ENCODE assay signal across 22 mouse cellular contexts in genomic region chr15:81046061-81046460, GRCm38 (mm10).
A peak's percentile ranks its signal among the peaks of the same experiment; 100 is the strongest.
DNase-seq lines count a peak whose midpoint lies in the region; ATAC-seq and TF ChIP-seq lines count a peak whose summit lies in the region.
"Had no signal": no experiment of that assay in that cellular context is flagged by ENCODE, and none has a peak within 500 bp of the region (broad histone marks: within the 10 kb centered on the region; RNA-seq: fewer than 3 reads in every experiment).

No protein-coding gene starts in this region.

- DNase-seq in adrenal gland, adult (ENCODE audit: inconsistent age in 2 of 2, low spot score in 1 of 2): peak; percentile 62 to 65
- DNase-seq in adrenal gland, adult 2 months: no peak
- no peak for DNase-seq in spleen, adult 2 months (ENCODE audit: low read depth in 1 of 2, low spot score in 2 of 2)
- no peak for DNase-seq in spleen, adult 12 weeks (ENCODE audit: low spot score)
- DNase-seq in splenic B cell, adult 2 months (ENCODE audit: low read depth, low spot score): peak; percentile 32
- no peak for DNase-seq in midbrain, embryonic 11.5 days (ENCODE audit: low spot score, missing footprints)
- DNase-seq in kidney, adult 8-10 months: no peak
- DNase-seq: adrenal gland, adult 8-10 months; cerebellum, adult 9-10 months; gastrocnemius, postnatal 10 days; heart, postnatal 14 days; kidney, postnatal 4 days; layer of hippocampus, adult 9-11 months had no signal

- H3K27ac ChIP-seq in spleen, adult 2 months (ENCODE audit: insufficient read depth, low read length): peak overlapping the region; percentile 80
- peak overlapping the region; percentile 47; the same call in 1 of the 2 replicates for H3K27ac ChIP-seq in liver, embryonic 12.5 days
- no peak overlapping the region for H3K27ac ChIP-seq in midbrain, embryonic 11.5 days (ENCODE audit: low read depth, low read length)
- H3K27ac ChIP-seq: hindbrain, postnatal 0 days; kidney, embryonic 15.5 days; limb, embryonic 15.5 days; midbrain, embryonic 10.5 days had no signal

- H3K4me3 ChIP-seq in spleen, adult 2 months (ENCODE audit: extremely low read depth, insufficient read depth, insufficient read length): no peak overlapping the region
- H3K4me3 ChIP-seq in liver, embryonic 12.5 days: no peak overlapping the region
- no peak overlapping the region for H3K4me3 ChIP-seq in midbrain, embryonic 11.5 days (ENCODE audit: low read depth, low read length)
- H3K4me3 ChIP-seq: heart, embryonic 12.5 days; kidney, embryonic 15.5 days; limb, embryonic 15.5 days; midbrain, embryonic 10.5 days had no signal

- no peak for TF ChIP-seq POLR2A in spleen, adult 2 months (IDR thresholded peaks at IDR 0.05; ENCODE audit: low read depth, low read length)

- peaks cover 6% of the 10 kb centered on the region; the same call in 1 of the 2 replicates for H3K36me3 ChIP-seq in spleen, adult 2 months (ENCODE audit: control insufficient read depth, insufficient read depth, low read length)
- peaks cover 3% of the 10 kb centered on the region; the same call in 1 of the 2 replicates for H3K36me3 ChIP-seq in liver, embryonic 12.5 days
- 0 out of 2 replicates have a peak, but pooled peaks cover 2% of the 10 kb centered on the region for H3K36me3 ChIP-seq in splenic B cell, adult 2 months (ENCODE audit: control insufficient read depth, insufficient read depth, low read length, poor library complexity, severe bottlenecking)
- H3K36me3 ChIP-seq in midbrain, embryonic 11.5 days (ENCODE audit: control insufficient read depth, insufficient read depth, low read length): no peaks in the 10 kb centered on the region

- no peak overlapping the region for H3K9ac ChIP-seq in liver, embryonic 12.5 days
- H3K9ac ChIP-seq in midbrain, embryonic 11.5 days (ENCODE audit: low read length): no peak overlapping the region
- H3K9ac ChIP-seq: heart, embryonic 12.5 days; kidney, embryonic 15.5 days; limb, embryonic 15.5 days; lung, embryonic 14.5 days had no signal

- H3K4me1 ChIP-seq in spleen, adult 2 months (ENCODE audit: control insufficient read depth, insufficient read depth, insufficient read length): peaks cover 22% of the 10 kb centered on the region; the same call in 1 of the 2 replicates
- peaks cover 90% of the 10 kb centered on the region for H3K4me1 ChIP-seq in liver, embryonic 12.5 days
- H3K4me1 ChIP-seq in midbrain, embryonic 11.5 days (ENCODE audit: control insufficient read depth, insufficient read depth, low read length): no peaks in the 10 kb centered on the region

- peak overlapping the region; percentile 25; the same call in 1 of the 2 replicates for H3K4me2 ChIP-seq in liver, embryonic 12.5 days
- no peak overlapping the region for H3K4me2 ChIP-seq in midbrain, embryonic 11.5 days
- H3K4me2 ChIP-seq: heart, embryonic 12.5 days; kidney, embryonic 15.5 days; limb, embryonic 15.5 days; lung, embryonic 14.5 days had no signal

- ATAC-seq in liver, embryonic 12.5 days: no peak
- no peak for ATAC-seq in midbrain, embryonic 11.5 days (ENCODE audit: low FRiP score)
- ATAC-seq: forebrain, embryonic 14.5 days; hindbrain, postnatal 0 days; intestine, embryonic 16.5 days had no signal

- H3K27me3 ChIP-seq in spleen, adult 2 months (ENCODE audit: control insufficient read depth, insufficient read depth, low read length): no peaks in the 10 kb centered on the region
- H3K27me3 ChIP-seq in liver, embryonic 12.5 days (replicated peaks): peaks cover 22% of the 10 kb centered on the region
- H3K27me3 ChIP-seq in splenic B cell, adult 2 months (ENCODE audit: control insufficient read depth, insufficient read depth, low read length, poor library complexity, severe bottlenecking): no peaks in the 10 kb centered on the region
- no peaks in the 10 kb centered on the region for H3K27me3 ChIP-seq in midbrain, embryonic 11.5 days (ENCODE audit: control insufficient read depth, insufficient read depth, low read length)
- H3K27me3 ChIP-seq: heart, embryonic 12.5 days; kidney, embryonic 15.5 days; limb, embryonic 15.5 days had no signal

- WGBS in spleen, adult 2 months: 19% methylated on average over 7 of the region's 7 CpGs
- WGBS in liver, embryonic 12.5 days (ENCODE audit: insufficient replicate concordance): 46% methylated on average over 7 of the region's 7 CpGs
- 95% methylated on average over 7 of the region's 7 CpGs for WGBS in midbrain, embryonic 11.5 days

- TF ChIP-seq CTCF in spleen, adult 2 months (IDR thresholded peaks at IDR 0.05; ENCODE audit: extremely low read depth, insufficient read depth, insufficient read length, insufficient replicate concordance): no peak

- no peaks in the 10 kb centered on the region for H3K9me3 ChIP-seq in liver, embryonic 12.5 days (replicated peaks)
- no peaks in the 10 kb centered on the region for H3K9me3 ChIP-seq in midbrain, embryonic 11.5 days (ENCODE audit: control insufficient read depth, low read length)
- H3K9me3 ChIP-seq: heart, embryonic 12.5 days; kidney, embryonic 15.5 days; limb, embryonic 15.5 days; midbrain, embryonic 10.5 days had no signal

Comparison
In these comparisons a context has a peak if more than half of its experiments do, and no peak if none do; other contexts are left out.
1. DNase-seq: peak in adrenal gland, adult (2 of 2) and splenic B cell, adult 2 months (single experiment); none in adrenal gland, adult 2 months (single experiment), spleen, adult 2 months (0 of 2), spleen, adult 12 weeks (single experiment), midbrain, embryonic 11.5 days (single experiment) and kidney, adult 8-10 months (0 of 2).